Mouse (Mus musculus) small intestine, adult 2 months (tissue): ENCODE measurements around the gene Rpa1.

ENCODE experiments used
- CTCF ChIP-seq: fragments of 200-500 bp; IDR thresholded peaks from 2 replicates; pipeline ENCODE4 v1.5.1; 2012; ENCODE audit warnings: low read depth, mild to moderate bottlenecking, control low read depth, inconsistent platforms, low read length, moderate library complexity, mixed read lengths; ENCODE audit not compliant: insufficient replicate concordance, insufficient read length; ENCODE audit errors: extremely low read depth
- POLR2A ChIP-seq: fragments of 200-500 bp; IDR thresholded peaks from 2 replicates; pipeline ENCODE4 v1.6.1; 2012; ENCODE audit warnings: low read depth, mild to moderate bottlenecking, control low read depth, inconsistent platforms, low read length, moderate library complexity

DNA sequence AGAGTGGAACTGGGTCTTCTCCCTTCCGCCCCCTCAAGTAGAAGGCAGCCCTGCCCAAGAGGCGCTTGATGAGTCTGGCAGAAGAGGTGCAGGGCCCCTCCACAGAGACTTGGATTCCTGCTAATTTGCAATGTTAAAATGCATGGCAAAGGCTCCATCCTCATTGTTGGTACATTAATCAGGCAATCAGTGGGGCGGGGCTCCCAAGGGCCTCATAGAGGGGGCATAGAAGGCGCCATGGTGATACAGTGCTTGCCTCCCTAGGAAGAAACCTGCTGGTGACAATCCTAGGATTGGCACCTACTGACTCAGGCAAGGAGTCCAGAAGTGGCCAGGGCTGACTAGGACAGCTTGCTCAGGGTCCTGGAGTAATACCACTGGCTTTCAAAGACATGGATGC lies 86.4 kb downstream of the Rpa1 start:
- TF ChIP-seq POLR2A (no peak), CTCF (no peak)
